7 mouse cellular contexts compared by ENCODE assay signal in the genomic region with DNA sequence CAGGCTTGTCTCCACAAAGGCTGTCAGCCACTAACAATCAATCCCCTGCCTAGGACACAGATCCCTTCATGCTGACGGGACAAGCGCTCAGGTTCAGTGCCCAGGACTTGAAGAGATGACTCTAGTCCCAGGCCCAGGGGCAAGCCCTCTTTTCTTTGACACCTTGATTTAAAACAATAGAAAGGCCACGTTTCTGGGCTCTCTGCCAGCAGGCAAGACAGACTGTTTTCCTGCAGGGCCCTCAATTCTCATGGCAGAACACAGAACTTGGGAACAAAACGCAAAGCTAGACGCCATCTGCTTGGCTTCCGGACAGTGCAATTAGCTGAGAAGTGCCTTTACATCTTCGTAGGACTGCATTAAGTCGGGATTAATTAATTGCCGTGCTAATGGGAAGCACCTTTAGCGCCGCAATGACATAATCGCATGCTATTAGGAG. TPM values are rescaled to one million over a fixed set of nuclear protein-coding genes. Genes with fewer than 3 reads are reported as not detected.
DNase-seq lines count a peak whose midpoint lies in the region; ATAC-seq lines count a peak whose summit lies in the region.

No protein-coding gene starts in this region.

- peak overlapping the region; percentile 11; the same call in 1 of the 2 replicates for H3K9ac ChIP-seq in heart, embryonic 13.5 days

- peak; percentile 76 for DNase-seq in adrenal gland, postnatal 14 days
- DNase-seq in kidney, postnatal 14 days: peak; percentile 86
- DNase-seq in ovary, postnatal 36 days (ENCODE audit: low spot score): no peak
- DNase-seq in urinary bladder, adult 18-20 months (ENCODE audit: low spot score in 2 of 2): no peak
- no peak for DNase-seq in ovary, postnatal 14 days (ENCODE audit: low spot score)

- ATAC-seq in heart, embryonic 13.5 days (ENCODE audit: extremely low read depth, insufficient number of reproducible peaks, low FRiP score, low TSS enrichment): no peak

- no peak overlapping the region for H3K4me2 ChIP-seq in heart, embryonic 13.5 days

- no peaks in the 10 kb centered on the region for H3K9me3 ChIP-seq in heart, embryonic 13.5 days

- peak overlapping the region; percentile 85 for H3K27ac ChIP-seq in brown adipose tissue, adult 24 weeks (replicated peaks; ENCODE audit: low read depth, low read length)
- H3K27ac ChIP-seq in heart, embryonic 13.5 days (replicated peaks): peak overlapping the region; percentile 74

- no peak overlapping the region for H3K4me3 ChIP-seq in brown adipose tissue, adult 24 weeks (ENCODE audit: insufficient read depth, low read depth, low read length)
- no peak overlapping the region for H3K4me3 ChIP-seq in heart, embryonic 13.5 days

- WGBS in heart, embryonic 13.5 days: 52% methylated on average over 12 of the region's 12 CpGs

- no peaks in the 10 kb centered on the region for H3K27me3 ChIP-seq in heart, embryonic 13.5 days (replicated peaks)

- H3K36me3 ChIP-seq in heart, embryonic 13.5 days: peaks cover 70% of the 10 kb centered on the region

- peaks cover 47% of the 10 kb centered on the region for H3K4me1 ChIP-seq in brown adipose tissue, adult 24 weeks (ENCODE audit: control insufficient read depth, insufficient read depth, insufficient read length, low read length)
- H3K4me1 ChIP-seq in heart, embryonic 13.5 days: peaks cover 82% of the 10 kb centered on the region

RNA-seq across cellular contexts. Expression of a gene that starts 28.4 kb away (rescaled TPM):
- total RNA-seq in adrenal gland, postnatal 14 days (2021): 50.4 and 58.0 TPM in 2 replicates
- polyA plus RNA-seq in brown adipose tissue, adult 24 weeks (2012; ENCODE audit: insufficient read depth, insufficient read length, missing spikeins): 8.0 and 14.4 TPM in 2 replicates
- polyA plus RNA-seq in heart, embryonic 13.5 days (2015; fragmentation: Nextera tagmentation; extraction: Ambion mirVana): 34.5 and 38.3 TPM in 2 replicates

Comparison
In these comparisons a context has a peak if more than half of its experiments do, and no peak if none do; other contexts are left out.
1. DNase-seq: peak in adrenal gland, postnatal 14 days (single experiment) and kidney, postnatal 14 days (single experiment); none in ovary, postnatal 36 days (single experiment), urinary bladder, adult 18-20 months (0 of 2) and ovary, postnatal 14 days (single experiment).